Mouse (Mus musculus) thymus, adult 18-20 months (tissue): Measurements from ENCODE around the gene Mrpl54.
"Not testable (repeated sequence)": the region's sequence is repeated elsewhere in the genome, so short reads cannot be mapped to it uniquely, and the experiment has no call there.

Experiments used
- DNase-seq, 2 experiments: peaks; one replicate each; pipeline ENCODE4 v3.0.0; 2022; ENCODE audit warnings: mixed read lengths in 2 of 2

Mrpl54 gene

GRCm38 (mm10) chr10:81221402-81222015, 45.2 kb downstream of the Mrpl54 start:
- DNase-seq: no peak

- DNase-seq: peak; percentile 44 to 53
Observed at GRCm38 (mm10) chr10:81217964-81218363, 48.8 kb downstream of the Mrpl54 start.

GRCm38 (mm10) chr10:81217267-81217666, 49.5 kb downstream of the Mrpl54 start:
- DNase-seq: not testable (repeated sequence)

- no peak for DNase-seq
Observed at GRCm38 (mm10) chr10:81216810-81217209, 49.9 kb downstream of the Mrpl54 start.

GRCm38 (mm10) chr10:81216260-81216659, 50.5 kb downstream of the Mrpl54 start:
- no peak for DNase-seq
